Mouse (Mus musculus): Measurements from ENCODE around the gene Zfp784.

GRCm38 (mm10) chr7:5016057-5016456, 22.2 kb downstream of the Zfp784 start:
- TF ChIP-seq CTCF (conservative IDR thresholded peaks at IDR 0.05; ENCODE audit: insufficient read depth, insufficient read length, low read depth, low read length) (no peak), POLR2A (IDR thresholded peaks at IDR 0.05; ENCODE audit: low read depth, low read length) (no peak)
